Mouse (Mus musculus) mesoderm, embryonic 11.5 days (tissue): ENCODE measurements around the gene Ftl1-ps1.

Experiments used
- DNase-seq: peaks from one replicate; pipeline ENCODE4 v3.0.0-alpha.2; 2012; ENCODE audit warnings: low read depth, low spot score

The Ftl1-ps1 gene

DNA sequence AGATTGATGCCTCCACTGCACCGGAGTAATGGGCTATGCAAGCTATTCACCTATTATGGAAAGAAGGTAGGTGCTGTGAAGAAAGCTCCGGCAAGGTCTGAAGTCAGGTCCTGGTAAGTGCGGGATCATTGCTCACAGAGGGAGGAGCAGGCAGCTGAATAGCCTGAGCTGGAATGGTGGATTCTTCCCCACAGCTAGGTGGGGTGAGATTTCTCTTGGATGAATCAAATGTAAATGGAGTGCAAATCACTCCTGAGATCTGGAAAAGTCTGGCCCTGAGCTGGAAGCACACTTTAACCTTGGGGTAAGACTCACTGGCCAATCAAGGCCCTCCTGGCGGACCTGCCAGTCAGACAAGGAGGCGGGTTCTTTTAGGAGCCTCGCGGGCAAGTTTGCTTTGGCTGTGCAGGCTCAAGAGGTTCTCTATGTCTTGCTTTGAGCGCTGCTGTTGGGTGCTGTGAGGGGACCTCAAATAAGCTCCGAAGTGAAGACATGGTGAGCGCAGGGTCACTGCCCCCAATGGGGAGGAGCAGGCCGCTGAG, at the start of gene Ftl1-ps1:
Ftl1-ps1 (plus strand) TSS at position 397 of the 542 bp plus-strand sequence.
- DNase-seq = no peak

DNA sequence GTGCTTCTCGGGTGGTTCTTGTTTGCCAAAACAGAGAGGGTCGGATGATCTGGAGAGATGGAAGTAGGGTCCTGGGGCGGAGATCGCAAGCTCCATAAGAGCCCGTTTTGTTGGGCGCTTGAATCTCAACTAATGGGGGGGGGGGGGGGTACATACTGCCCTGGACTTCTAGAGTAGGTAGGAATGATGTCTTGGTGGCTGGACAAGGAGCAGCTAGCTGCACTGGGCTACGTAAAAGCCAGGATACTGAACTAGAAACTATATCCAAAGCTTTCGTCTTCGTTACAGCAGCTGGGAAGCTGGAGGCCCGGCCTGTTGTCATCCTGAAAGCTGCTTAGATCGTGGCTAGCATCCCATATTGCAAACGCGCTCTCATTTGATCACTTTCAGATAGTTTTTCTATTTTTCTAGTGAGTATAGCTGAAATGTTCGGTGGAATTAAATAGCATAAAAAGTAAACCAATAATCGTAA, 49.0 kb upstream of the Ftl1-ps1 start:
- no peak for DNase-seq

DNA sequence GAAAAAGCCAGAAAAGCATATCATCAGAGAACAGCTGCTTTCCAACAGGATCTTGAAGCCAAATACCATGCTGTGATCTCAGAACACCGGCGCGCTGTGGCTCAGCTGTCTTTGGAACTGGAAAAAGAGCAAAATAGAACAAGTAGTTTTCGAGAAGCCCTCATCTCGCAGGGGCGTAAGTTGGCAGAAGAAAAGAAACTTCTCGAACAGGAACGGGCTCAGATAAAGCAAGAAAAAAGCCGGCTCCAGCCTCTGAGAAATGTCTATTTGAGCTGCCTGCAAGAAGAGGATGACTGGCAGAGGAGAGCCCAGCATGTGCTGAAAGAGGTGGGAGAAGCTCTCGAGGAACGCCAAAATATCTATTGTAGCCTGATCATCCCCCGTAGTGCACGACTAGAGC, 43.0 kb upstream of the Ftl1-ps1 start:
- no peak for DNase-seq

DNA sequence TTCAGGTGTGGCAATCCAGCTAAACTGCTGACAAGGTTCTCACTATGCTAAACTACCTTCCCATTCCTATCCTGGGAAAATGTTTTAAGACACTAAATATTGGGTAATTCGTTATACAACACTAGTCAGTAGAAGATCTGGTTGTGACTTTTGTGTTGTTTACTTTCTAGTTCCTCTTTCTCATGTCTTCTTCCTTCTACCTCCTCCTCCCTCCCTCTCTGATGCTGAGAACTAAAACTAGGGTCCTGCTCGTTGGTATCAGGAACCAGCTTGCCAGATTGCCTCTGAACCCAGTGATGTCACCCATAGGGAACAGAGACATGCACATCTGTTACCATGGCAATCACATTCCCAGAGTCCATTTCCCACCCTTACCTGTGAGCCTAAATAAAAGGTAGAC, 37.3 kb upstream of the Ftl1-ps1 start:
- no peak for DNase-seq

DNA sequence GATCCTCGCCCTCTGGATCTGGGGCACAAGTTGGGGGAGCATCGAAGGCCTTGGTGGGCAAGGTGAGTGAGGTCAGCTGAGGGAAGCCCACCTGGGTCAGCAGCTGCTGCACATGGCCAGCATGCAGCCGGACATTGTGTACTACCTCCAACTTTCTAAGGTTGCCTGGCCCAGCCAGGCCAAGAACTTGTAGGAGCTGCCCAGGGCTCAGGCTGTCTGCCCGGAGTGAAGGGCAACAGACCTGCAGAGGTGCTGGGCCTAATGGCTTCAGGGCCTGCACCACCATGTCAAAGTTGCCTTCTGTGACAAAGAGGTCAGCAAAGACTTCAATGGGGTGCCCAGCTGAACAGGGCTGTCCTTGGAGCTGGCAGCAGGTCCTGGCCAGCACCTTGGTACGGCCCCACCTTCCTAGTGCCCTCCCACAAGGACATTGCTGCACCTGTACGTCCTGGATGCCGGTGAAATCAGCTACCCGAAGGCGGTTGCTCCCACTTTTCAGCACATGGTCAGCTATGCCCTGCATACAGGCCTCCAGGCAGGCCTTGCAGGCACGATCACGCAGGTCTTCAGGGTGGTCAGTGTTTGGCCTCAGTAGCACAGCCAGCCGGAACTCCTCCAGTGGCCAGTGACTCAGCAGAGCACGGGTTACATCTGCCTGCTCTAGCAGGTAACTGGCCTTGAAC, 36.2 kb upstream of the Ftl1-ps1 start:
- no peak for DNase-seq

DNA sequence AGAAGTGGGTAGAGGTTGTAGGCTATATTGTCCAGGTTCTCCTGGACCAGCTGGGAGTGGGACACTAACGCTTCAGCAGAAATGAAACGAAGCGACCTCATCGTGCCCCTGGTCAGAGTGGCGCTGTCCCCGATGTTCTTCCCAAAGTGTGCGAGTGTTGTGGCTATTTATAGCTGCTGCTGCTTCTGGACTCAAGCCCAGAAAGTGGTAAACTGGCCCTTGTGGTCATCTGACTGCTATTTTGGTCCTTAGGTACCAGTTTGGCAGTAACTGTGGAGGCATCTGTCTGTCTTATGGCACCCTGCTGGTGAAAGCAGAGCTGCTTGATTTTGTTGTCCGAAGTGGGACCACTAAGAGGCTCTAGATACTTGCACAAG, 35.6 kb upstream of the Ftl1-ps1 start, which contains the start of gene Lrrc14b:
Lrrc14b (minus strand) TSS at position 147 of the 377 bp plus-strand sequence.
- no peak for DNase-seq

DNA sequence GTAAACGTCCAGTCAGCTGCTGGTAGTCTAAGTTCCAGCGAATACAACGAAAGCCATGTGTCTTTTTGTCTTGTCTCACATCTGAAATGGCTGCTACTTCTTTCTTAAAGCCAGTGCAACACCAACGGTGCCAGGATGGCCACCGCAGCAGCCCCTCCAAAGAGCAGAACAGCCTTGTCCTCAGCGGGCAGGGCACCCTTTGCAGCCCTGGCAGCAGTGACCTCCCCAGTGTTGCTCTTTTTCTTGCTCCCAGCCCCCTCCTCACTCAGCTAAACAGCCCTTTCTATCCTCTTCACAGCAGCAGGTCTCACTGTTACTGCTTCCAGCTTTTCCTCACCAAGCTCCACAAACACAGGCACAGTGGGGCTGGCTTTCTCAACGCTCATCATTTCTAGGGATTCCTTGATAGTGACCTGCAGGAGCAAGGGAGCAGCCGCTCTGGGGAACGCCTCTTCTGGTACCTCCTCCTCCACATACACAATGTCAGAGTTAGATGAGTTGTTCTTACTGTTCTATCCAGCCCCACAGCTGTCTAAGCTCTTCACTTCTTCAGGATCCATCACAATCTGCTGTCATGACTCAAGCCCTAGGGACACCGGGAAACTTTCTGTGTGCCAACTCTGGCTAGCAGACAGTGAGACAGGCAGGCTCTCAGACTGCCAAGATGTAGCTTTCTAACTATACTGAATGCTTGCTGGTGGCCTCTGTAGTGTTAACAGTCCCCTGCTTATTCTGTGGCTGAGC, 17.8 kb upstream of the Ftl1-ps1 start:
- DNase-seq = no peak

DNA sequence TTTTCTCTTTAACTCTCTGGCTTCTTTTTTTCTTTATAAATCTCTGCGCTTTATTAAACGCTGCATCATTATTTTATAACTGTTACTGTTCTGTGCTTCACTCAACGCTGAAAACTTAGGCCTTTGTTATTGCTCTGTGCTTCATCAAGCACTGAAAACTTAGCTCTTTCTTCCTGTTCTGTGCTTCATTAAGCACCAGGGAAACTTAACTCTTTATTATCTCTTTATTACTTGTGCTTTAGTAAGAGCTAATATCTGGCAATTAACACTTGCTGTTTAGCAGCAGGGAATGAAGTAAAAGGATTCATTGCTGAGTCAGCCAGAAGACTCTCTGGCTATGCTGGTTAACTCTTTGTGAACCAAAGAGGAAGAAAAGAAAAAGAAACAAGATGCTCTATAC, 17.2 kb upstream of the Ftl1-ps1 start:
- DNase-seq = no peak

DNA sequence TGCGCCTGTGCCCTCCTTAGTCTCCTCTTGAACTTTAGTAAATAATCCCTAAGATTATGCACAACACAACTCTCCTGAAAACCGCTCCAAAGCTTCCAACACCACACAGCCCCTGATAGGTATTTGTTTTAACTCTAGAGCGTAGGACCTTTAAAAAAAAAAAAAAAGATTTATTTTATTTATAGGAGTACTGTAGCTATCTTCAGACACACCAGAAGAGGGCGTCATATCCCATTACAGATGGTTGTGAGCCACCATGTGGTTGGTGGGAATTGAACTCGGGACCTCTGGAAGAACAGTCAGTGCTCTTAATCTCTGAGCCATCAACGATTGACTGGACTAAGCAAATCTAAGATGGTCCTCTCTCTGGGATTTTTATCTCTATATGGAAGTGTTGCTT, 9.8 kb upstream of the Ftl1-ps1 start:
- no peak for DNase-seq

DNA sequence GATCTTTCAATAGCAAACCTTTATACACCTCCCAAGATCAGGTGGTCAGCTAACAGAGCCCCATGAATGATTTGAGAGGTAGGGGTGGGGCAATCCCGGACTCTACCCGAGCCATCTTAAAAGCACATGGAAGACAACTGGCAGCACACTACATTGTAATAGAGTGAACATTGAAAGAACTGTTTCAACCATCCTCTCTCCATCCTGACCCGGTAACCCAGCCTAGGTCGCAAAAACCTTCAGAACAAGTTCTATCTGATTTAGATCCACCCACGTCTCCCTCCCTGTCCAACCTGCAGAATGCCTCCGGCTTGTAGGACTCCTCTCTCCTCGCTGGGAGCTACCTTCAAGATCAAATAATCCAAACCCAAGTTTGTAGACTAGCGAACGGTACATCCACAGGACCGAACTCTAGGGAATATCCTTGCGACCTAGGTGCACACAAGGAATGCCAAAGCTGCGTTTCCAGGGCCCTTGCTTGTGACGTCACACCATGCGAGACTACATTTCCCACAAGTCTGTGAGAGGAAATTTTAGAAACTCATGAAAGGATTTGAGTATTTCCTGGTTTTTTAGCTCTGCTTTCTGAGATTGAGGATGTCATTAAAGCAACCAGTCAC, 9.0 kb upstream of the Ftl1-ps1 start, which contains the start of gene Zfp72:
Zfp72 (minus strand) TSS at position 466 of the 620 bp plus-strand sequence.
- peak; percentile 76 for DNase-seq

DNA sequence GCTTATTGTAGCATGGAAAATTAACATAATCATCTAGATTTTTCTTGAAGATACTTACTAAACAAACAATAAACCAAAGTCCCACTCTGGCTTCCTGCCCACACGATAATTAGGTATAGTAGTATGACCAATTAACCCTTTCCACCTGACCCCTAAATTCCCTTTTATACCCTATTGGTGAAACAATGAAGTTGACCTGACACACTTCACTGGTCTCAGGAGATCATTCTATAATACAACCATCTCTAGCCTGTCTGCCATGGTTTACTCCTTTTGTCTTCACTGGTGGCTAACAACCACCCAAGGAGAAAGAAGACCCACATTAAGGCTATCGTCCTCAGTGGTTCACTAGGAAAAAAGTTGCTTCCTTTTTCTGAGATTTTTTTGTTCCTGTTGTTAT, 8.3 kb upstream of the Ftl1-ps1 start:
- DNase-seq = no peak

DNA sequence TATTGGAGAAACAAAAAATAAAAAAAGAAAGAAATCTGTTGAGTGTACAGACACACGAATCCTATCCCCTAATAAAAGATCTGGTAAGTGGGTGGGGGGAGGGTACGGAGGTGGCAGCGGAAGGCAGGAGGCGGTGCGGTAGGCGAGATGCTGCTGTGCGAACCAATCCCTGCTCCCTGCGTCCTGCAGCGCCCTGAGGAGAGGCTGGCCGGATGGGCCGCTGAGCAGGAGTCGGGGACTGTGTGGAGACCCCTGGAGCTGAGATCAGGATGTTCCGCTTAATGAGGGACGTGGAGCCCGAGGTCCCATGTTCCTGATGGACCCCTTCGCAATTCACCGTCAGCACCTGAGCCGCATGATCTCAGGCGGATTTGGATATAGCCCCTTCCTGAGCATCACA, 40.4 kb downstream of the Ftl1-ps1 start:
- DNase-seq = no peak
